Mouse (Mus musculus) hindbrain, embryonic 11.5 days (tissue): ENCODE measurements around the gene Hspa8. TPM values are rescaled to one million over a fixed set of nuclear protein-coding genes. Genes with fewer than 3 reads are reported as not detected.
"Not testable (repeated sequence)": the region's sequence is repeated elsewhere in the genome, so short reads cannot be mapped to it uniquely, and the experiment has no call there.

ENCODE experiments used
- ATAC-seq: fragments of 200-750 bp; cut with Nextera tagmentation; 2 replicates; pipeline ENCODE4 v1.8.0; 2017; ENCODE audit warnings: mild to moderate bottlenecking, moderate TSS enrichment, moderate library complexity; ENCODE audit not compliant: low FRiP score
- DNase-seq: peaks from one replicate; pipeline ENCODE4 v3.0.0-alpha.2; 2015; ENCODE audit warnings: low spot score
- H3K27ac ChIP-seq: fragments of 300-500 bp; sonication (generic); 2 replicates; pipeline ENCODE4 v1.5.1; 2014; ENCODE audit warnings: mild to moderate bottlenecking, low read depth, low read length
- H3K27me3 ChIP-seq: fragments of 300-500 bp; sonication (generic); 2 replicates; pipeline ENCODE4 v1.6.1; 2014; ENCODE audit warnings: mild to moderate bottlenecking, low read length, moderate library complexity, mixed read lengths; ENCODE audit not compliant: control insufficient read depth, insufficient read depth
- H3K36me3 ChIP-seq: fragments of 300-500 bp; sonication (generic); 2 replicates; pipeline ENCODE4 v1.6.1; 2014; ENCODE audit warnings: mild to moderate bottlenecking, low read length, moderate library complexity, mixed read lengths; ENCODE audit not compliant: control insufficient read depth, insufficient read depth
- H3K4me1 ChIP-seq: fragments of 300-500 bp; sonication (generic); replicated peaks from 2 replicates; pipeline ENCODE4 v1.6.1; 2014; ENCODE audit warnings: low read length, mixed read lengths; ENCODE audit not compliant: control insufficient read depth, insufficient read depth
- H3K4me2 ChIP-seq: fragments of 300-500 bp; sonication (generic); replicated peaks from 2 replicates; pipeline ENCODE4 v1.6.1; 2014; ENCODE audit warnings: mild to moderate bottlenecking, low read depth, low read length
- H3K4me3 ChIP-seq: fragments of 300-500 bp; sonication (generic); 2 replicates; pipeline ENCODE4 v1.5.1; 2014; ENCODE audit warnings: low read depth, low read length
- H3K9ac ChIP-seq: fragments of 300-500 bp; sonication (generic); 2 replicates; pipeline ENCODE4 v1.6.1; 2014; ENCODE audit warnings: low read depth, low read length
- H3K9me3 ChIP-seq: fragments of 300-500 bp; sonication (generic); 2 replicates; pipeline ENCODE4 v1.6.1; 2016; ENCODE audit warnings: low read length; ENCODE audit not compliant: control insufficient read depth
- WGBS: fragments of 180-500 bp; shearing (Covaris S2); extraction: QIAGEN DNeasy Blood & Tissue Kit; methylation state at CpG from one replicate; pipeline ENCODE4 v1.1.7; 2014; 5-methylcytosine and 5-hydroxymethylcytosine counted together
- polyA plus RNA-seq: library from polyadenylated mRNA; unstranded; fragments of >200 nt; fragmentation: Nextera tagmentation; extraction: Ambion mirVana; gene quantifications from 2 replicates; pipeline ENCODE4 v1.2.1, GENCODE M21; 2014

Hspa8 gene
- polyA plus RNA-seq, 1 experiment from 2014 or later, result 3,764 TPM

GRCm38 (mm10) chr9:40801614-40802532 is 1.1 kb downstream of the Hspa8 start:
- not testable (repeated sequence) for H3K27me3 ChIP-seq, H3K4me1 ChIP-seq, H3K9me3 ChIP-seq, H3K36me3 ChIP-seq
- Histone ChIP-seq H3K4me2 (peak overlapping the region; percentile 74), H3K27ac (peak overlapping the region; percentile 98), H3K9ac (peak overlapping the region; percentile 99), H3K4me3 (peak overlapping the region; percentile 83)
- ATAC-seq, result peak; percentile 34
- WGBS, result 1% methylated on average over 23 of the region's 28 CpGs
- DNase-seq, result peak; percentile 51

- peak overlapping the region; percentile 83 for H3K4me3 ChIP-seq
Observed at GRCm38 (mm10) chr9:40802533-40802875, 1.7 kb downstream of the Hspa8 start.

GRCm38 (mm10) chr9:40804576-40804975 is 3.8 kb downstream of the Hspa8 start:
- not testable (repeated sequence) for H3K4me1 ChIP-seq, H3K27ac ChIP-seq, DNase-seq, ATAC-seq, H3K9ac ChIP-seq, H3K36me3 ChIP-seq, H3K9me3 ChIP-seq, H3K4me2 ChIP-seq, H3K4me3 ChIP-seq, H3K27me3 ChIP-seq
- WGBS, result 71% methylated on average over 3 of the region's 3 CpGs

More at GRCm38 (mm10) chr9:40802533-40802875, 1.7 kb downstream of the Hspa8 start:
- not testable (repeated sequence) for H3K4me1 ChIP-seq, DNase-seq, ATAC-seq, H3K27ac ChIP-seq, H3K9me3 ChIP-seq, H3K27me3 ChIP-seq, H3K36me3 ChIP-seq
- WGBS, result 5% methylated on average over 8 of the region's 8 CpGs
- H3K9ac ChIP-seq, result peak overlapping the region; percentile 99
- peak overlapping the region; percentile 74 for H3K4me2 ChIP-seq

GRCm38 (mm10) chr9:40805263-40805662 is 4.5 kb downstream of the Hspa8 start:
- Histone ChIP-seq H3K27ac (no peak overlapping the region), H3K9ac (no peak overlapping the region), H3K9me3 (no peaks in the 10 kb centered on the region), H3K4me3 (no peak overlapping the region), H3K36me3 (no peaks in the 10 kb centered on the region; the same call in 1 of the 2 replicates), H3K4me1 (no peaks in the 10 kb centered on the region; the same call in 1 of the 2 replicates), H3K4me2 (no peak overlapping the region), H3K27me3 (no peaks in the 10 kb centered on the region)
- ATAC-seq, result no peak
- DNase-seq, result peak; percentile 82
- WGBS, result 32% methylated on average over 2 of the region's 2 CpGs

GRCm38 (mm10) chr9:40806440-40807288 is 5.9 kb downstream of the Hspa8 start:
- ATAC-seq (peak; percentile 25; the same call in 1 of the 2 replicates), DNase-seq (peak; percentile 74)
- Histone ChIP-seq H3K27ac (peak overlapping the region; percentile 30; the same call in 1 of the 2 replicates), H3K27me3 (no peaks in the 10 kb centered on the region), H3K4me2 (no peak overlapping the region), H3K4me3 (no peak overlapping the region), H3K4me1 (no peaks in the 10 kb centered on the region; the same call in 1 of the 2 replicates), H3K9ac (no peak overlapping the region), H3K36me3 (no peaks in the 10 kb centered on the region; the same call in 1 of the 2 replicates), H3K9me3 (no peaks in the 10 kb centered on the region)
- 30% methylated on average over 5 of the region's 5 CpGs for WGBS

GRCm38 (mm10) chr9:40807289-40807920 is 6.6 kb downstream of the Hspa8 start:
- Histone ChIP-seq H3K9ac (0 out of 2 replicates have a peak overlapping the region, but pooled peaks have one; percentile 7), H3K27ac (0 out of 2 replicates have a peak overlapping the region, but pooled peaks have one; percentile 13), H3K4me2 (no peak overlapping the region), H3K36me3 (no peaks in the 10 kb centered on the region; the same call in 1 of the 2 replicates), H3K4me1 (no peaks in the 10 kb centered on the region; the same call in 1 of the 2 replicates), H3K27me3 (no peaks in the 10 kb centered on the region), H3K4me3 (no peak overlapping the region), H3K9me3 (no peaks in the 10 kb centered on the region)
- ATAC-seq (no peak), DNase-seq (peak; percentile 27)
- 29% methylated on average over 11 of the region's 11 CpGs for WGBS

GRCm38 (mm10) chr9:40808061-40808906 is 7.5 kb downstream of the Hspa8 start:
- Histone ChIP-seq H3K27ac (peak overlapping the region; percentile 66), H3K9ac (no peak overlapping the region), H3K27me3 (no peaks in the 10 kb centered on the region), H3K4me1 (no peaks in the 10 kb centered on the region; the same call in 1 of the 2 replicates), H3K4me3 (no peak overlapping the region), H3K9me3 (no peaks in the 10 kb centered on the region), H3K36me3 (no peaks in the 10 kb centered on the region; the same call in 1 of the 2 replicates), H3K4me2 (no peak overlapping the region)
- ATAC-seq (peak; percentile 61), DNase-seq (peak; percentile 43)
- 19% methylated on average over 16 of the region's 16 CpGs for WGBS
